Mouse (Mus musculus) embryo, embryonic 10 days (tissue): ENCODE measurements around the gene Map3k10.

ENCODE experiments used
- DNase-seq: peaks from one replicate; pipeline ENCODE4 v3.0.0-alpha.2; 2015; ENCODE audit warnings: low spot score

The Map3k10 gene

DNA sequence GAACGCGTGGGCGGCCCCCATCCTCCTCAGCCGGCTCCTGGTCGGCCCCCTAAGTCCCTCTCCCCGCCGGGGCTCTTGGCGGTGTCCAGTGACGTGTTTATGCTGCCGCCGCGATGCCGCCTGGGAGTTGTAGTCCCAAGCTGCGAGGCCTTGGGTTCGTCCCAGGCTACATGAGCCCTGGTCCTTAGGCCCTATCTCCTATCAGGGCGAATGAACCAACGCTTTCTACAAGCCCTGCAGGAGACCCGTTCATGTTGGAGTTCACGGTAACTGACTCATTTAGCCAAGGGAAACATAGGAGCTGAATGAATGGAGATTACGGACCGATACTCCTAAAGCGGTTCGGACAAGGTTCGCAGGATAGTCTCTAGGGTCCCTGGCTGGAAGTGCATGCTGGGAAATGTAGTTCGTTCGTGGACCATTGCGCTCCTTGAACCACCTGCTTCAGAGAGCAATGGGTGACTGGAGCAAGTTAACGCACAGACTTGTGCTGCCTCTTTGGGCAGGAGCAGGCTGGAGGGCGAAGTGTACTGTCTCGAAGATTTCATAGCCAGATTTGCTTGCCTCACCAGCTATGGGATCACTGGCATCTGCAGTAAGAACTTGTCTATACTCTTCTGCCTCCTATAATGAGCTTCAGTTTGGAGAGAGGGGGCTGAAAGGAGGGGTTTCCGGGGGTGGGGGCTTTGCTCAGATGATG lies at the start of gene Map3k10:
Map3k10 (minus strand) TSS at position 77 of the 700 bp plus-strand sequence.
- DNase-seq: peak; percentile 97

DNA sequence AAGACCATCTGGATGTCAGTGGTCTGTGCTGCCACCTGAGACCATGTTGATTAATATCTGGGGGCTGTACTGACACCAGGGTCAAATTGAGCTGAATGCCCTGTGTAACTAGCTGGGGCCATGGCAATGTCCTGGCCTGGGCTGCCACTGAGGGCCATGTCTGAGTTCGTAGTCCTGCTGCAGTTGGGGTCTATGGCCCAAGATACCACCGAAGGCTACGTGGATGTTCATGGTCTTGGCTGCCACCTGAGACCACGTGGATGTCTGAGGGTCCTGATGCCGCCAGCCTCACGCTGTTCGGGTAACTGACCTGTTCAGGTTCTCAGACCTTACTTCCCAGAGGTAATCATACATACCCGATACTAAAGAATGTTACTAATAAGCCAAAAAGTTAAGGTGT lies 47.6 kb upstream of the Map3k10 start:
- DNase-seq: no peak

DNA sequence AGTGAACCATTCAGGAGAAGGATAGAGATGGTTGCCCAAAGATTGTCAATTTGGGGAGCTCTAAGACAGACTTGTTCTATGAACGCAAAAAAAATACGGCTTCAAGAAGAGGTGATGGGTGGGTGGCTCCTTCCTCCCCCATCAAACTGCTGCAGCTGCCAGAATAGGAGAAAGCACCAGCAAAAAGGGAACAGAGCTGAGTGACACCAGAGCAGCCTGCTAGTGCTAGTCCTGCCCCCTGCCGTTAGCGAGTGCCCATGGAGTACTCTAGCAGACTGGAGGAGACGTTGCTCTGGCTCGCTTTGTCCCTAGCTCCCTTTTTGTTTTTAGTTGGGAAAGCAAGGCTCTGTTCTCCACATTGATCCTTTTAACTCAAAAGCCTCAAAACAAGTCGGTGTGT lies 36.0 kb upstream of the Map3k10 start:
- DNase-seq: no peak

GRCm38 (mm10) chr7:27696711-27697110 lies 22.3 kb upstream of the Map3k10 start:
- no peak for DNase-seq

DNA sequence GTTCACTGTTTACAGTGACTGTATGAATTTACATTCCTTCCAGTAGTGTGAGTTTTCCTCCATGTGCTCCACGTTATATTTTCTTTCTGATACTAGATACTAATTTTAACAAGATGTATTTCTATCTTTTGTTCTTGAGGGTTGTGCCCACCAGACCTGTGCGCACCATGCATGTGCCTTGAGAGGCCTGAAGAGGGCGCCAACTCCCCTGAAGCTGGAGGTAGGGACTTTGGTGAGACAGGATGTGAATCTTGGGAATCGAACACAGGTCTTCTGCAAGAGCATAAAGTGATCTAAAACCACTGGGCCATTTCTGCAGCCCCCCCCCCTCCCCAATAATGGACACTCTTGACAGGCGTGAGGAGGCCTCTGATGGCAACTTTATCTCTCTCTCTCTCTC lies 16.7 kb upstream of the Map3k10 start:
- peak; percentile 67 for DNase-seq

DNA sequence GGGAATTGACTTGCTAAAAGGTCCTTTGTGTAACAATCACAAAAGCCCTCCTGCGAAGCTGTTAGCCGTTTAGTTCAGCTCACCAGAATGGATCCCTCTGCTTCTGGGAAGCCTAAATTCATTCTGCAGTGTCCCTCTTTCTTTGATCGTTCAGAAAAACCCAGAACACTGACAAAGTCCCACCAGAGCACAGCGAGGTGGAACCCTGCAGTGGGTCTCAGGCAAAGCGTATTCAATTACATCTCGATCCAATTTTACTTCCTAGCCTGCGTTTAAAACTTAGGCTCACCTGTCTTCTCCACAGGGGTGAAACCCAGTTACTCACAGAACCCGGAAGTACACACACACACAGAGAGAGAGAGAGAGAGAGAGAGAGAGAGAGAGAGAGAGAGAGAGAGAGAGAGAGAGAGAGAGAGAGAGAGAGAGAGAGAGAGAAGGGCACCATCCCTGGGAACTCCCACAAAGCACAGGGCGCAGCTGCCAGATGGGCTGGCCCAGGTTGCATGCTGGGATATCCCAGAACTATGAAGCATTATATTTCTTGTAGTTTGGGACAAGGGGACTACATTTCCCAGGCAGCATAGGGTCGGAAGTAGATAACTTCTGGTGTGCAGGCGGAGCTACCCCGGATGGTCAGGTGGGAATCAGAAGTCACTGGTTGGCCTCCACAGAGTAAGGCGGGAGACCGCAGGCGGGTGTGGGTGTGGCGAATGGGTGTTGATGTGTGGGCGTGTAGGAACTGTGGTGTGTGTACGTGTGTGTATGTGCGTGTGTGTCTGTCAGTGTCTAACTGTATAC lies 14.6 kb upstream of the Map3k10 start, which contains the start of gene Zfp607b:
Zfp607b (plus strand) TSS at position 526 of the 798 bp plus-strand sequence.
- DNase-seq: peak; percentile 96

DNA sequence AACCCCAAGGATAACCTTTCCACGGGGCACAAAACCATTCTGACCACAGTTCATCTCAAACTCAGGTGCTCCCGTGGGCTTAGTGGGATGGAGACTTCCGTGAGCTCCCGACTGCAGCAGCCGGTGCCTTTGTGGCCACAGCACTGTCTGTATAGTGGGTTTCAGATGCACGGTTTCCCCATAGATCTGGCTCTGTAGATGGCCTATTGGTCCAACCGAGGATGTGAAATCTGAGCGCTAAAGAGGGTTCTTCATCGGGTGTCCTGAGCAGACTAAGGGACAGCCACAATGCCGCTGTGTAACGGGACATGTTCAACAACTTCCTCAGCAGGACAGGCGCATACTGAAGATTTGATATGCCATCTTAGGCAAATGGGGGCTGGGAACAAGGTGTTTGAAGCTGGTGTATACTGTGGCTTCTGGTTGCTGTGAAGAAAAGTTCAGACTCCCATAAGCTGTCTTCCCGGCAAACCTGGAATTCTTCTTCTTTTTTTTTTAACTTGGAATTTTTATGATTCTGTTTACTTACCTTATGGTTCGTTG lies 13.9 kb upstream of the Map3k10 start:
- DNase-seq: peak; percentile 16

DNA sequence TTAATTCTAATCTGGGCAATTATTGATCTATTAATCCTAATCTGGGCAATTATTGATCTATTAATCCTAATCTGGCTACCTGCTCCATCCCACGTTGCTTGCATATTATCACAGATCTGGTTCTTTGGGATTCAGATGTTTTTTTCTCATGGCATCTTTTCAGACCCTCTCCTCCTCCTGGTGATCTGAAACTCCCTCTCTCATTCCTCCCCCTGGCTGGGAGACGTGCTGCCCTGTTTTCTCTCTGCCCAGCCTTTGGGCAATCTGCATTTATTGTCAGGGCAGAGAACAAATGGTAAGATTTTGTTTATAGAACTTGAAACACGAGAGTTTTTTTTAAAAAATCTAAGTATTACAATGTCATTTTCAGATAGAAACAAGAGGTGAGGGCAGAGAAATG lies 13.4 kb upstream of the Map3k10 start:
- DNase-seq: no peak

- DNase-seq: no peak
These were observed 12.6 kb upstream of the Map3k10 start for GRCm38 (mm10) chr7:27687043-27687442.

- DNase-seq: peak; percentile 61
These were observed 11.3 kb upstream of the Map3k10 start for GRCm38 (mm10) chr7:27685681-27686080.

- no peak for DNase-seq
These were observed 10.8 kb upstream of the Map3k10 start for GRCm38 (mm10) chr7:27685220-27685619.

GRCm38 (mm10) chr7:27683218-27683617 lies 8.8 kb upstream of the Map3k10 start:
- DNase-seq: no peak

GRCm38 (mm10) chr7:27675222-27675612 lies 819 bp upstream of the Map3k10 start:
- no peak for DNase-seq

GRCm38 (mm10) chr7:27674195-27674521 lies 240 bp downstream of the Map3k10 start:
- no peak for DNase-seq

- no peak for DNase-seq
These were observed 745 bp downstream of the Map3k10 start for GRCm38 (mm10) chr7:27673575-27674131.

DNA sequence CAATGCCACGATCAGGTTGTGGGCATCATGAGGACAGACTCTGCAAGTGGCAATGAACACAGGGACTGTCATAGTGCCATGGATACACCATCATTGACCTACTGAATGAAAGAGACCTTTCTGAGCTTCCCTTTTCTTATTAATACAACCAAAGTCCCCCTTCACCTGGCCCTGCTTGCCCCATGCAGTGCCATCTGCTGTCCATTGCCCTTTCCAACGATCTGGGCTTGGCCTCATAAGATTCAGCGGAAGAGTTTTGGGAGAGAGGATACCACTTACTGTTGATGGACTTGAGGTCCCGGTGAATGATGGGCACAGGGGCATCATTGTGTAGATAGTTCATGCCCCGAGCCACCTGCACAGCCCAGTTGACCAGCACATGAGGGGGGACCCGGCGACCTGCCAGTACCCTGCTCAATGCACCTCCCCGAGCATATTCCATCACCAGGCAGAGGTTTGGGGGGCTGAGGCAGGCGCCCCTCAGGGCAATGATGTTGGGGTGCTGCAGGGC lies 1.3 kb downstream of the Map3k10 start:
- DNase-seq: no peak

DNA sequence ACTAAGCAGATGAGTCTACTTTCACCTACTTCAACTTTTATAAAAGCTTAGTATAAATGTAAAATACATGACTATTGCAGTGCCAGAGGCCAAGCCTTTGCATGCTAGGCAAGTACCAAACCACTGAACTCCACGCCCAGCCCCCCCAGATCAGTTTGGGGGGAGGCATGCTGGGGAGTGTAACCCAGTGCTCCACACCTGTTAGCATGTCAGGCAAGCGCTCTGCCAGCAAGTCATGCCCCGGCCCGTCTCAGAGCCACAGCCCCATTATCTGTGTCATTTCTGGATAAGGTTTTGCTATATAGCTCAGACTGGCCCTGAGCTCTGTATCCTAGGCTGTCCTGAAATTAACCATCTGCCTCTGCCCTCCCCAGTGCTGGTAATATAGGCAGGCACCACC lies 12.4 kb downstream of the Map3k10 start:
- DNase-seq: no peak

GRCm38 (mm10) chr7:27658712-27659663 lies 15.4 kb downstream of the Map3k10 start:
- no peak for DNase-seq

GRCm38 (mm10) chr7:27657824-27658395 lies 16.5 kb downstream of the Map3k10 start:
- no peak for DNase-seq

DNA sequence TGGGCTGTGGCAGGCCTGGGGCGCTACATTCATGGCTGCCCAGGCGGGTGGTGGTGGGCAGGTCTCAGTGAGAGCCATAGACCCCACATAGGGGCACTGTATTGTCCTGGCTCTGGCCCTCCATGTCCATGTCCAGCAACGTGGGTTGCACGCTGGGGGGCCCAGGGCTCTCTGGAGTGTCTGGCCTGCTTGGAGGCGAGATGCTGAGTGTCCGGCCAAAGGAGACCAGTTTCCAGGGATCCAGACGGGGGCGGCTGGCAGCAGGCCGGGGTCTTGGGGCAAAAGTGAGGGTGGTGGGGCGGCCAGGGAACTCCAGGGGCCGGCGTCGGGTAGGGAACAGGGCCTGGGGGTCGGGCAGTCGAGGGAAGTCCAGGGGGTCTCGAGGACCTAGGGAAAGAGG lies 17.8 kb downstream of the Map3k10 start:
- DNase-seq: no peak

- DNase-seq: no peak
These were observed 18.9 kb downstream of the Map3k10 start for GRCm38 (mm10) chr7:27655545-27655944.
